In the genomic region with DNA sequence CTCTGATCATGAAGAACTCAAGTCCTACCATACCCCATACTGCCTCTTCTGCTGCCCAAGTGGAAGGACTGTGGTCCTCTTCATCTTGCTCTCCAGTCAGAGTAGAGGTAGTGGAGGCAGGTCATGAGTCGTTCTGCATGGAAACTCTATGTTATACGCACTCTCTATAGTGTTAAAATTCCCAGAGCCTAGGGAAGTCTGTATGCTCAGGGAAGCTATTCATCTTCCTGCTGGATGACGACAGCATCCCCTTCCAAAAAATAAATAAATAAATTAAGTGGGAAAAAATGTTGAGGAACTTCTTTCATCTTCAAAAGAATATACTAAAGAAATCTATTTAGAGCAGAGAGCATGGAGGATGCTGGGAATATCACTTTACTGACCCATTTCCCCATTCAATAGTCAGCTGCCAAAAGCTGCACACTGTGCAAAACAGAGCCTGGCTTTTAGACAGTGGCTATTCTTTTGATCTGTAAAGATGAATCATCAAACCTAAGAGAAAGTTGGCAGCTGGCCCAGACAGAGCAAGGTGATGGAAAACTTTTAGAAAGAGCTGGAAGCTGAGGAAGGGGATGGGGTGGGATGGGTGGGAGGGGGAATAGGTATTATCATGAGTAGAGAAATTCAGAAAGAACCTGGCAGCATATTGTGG, we compare ENCODE assay signal across 14 mouse cellular contexts.
DNase-seq lines count a peak whose midpoint lies in the region; ATAC-seq and TF ChIP-seq lines count a peak whose summit lies in the region.
"Had no signal": no experiment of that assay in that cellular context is flagged by ENCODE, and none has a peak within 500 bp of the region (broad histone marks: within the 10 kb centered on the region; RNA-seq: fewer than 3 reads in every experiment).

No protein-coding gene starts in this region.

- H3K4me2 ChIP-seq in forebrain, embryonic 14.5 days (ENCODE audit: low read length): no peak overlapping the region
- no peak overlapping the region for H3K4me2 ChIP-seq in forebrain, embryonic 11.5 days (ENCODE audit: low read depth, low read length, severe bottlenecking)
- no peak overlapping the region for H3K4me2 ChIP-seq in limb, embryonic 14.5 days (replicated peaks; ENCODE audit: low read depth, low read length, severe bottlenecking)
- H3K4me2 ChIP-seq: embryonic facial prominence, embryonic 15.5 days; intestine, embryonic 15.5 days had no signal

- WGBS in forebrain, embryonic 14.5 days: 78% methylated on average over 3 of the region's 3 CpGs
- WGBS in forebrain, embryonic 11.5 days: 88% methylated on average over 3 of the region's 3 CpGs
- 85% methylated on average over 3 of the region's 3 CpGs for WGBS in limb, embryonic 14.5 days
- WGBS in limb, embryonic 10.5 days: 92% methylated on average over 3 of the region's 3 CpGs

- H3K27me3 ChIP-seq in forebrain, embryonic 14.5 days (replicated peaks; ENCODE audit: control insufficient read depth, insufficient read depth, low read length): no peaks in the 10 kb centered on the region
- no peaks in the 10 kb centered on the region for H3K27me3 ChIP-seq in forebrain, embryonic 11.5 days (ENCODE audit: control insufficient read depth, insufficient read depth, low read length)
- no peaks in the 10 kb centered on the region for H3K27me3 ChIP-seq in limb, embryonic 14.5 days (ENCODE audit: control insufficient read depth, insufficient read depth, low read length)
- H3K27me3 ChIP-seq in limb, embryonic 10.5 days (ENCODE audit: low read depth, poor library complexity, severe bottlenecking): no peaks in the 10 kb centered on the region
- H3K27me3 ChIP-seq: embryonic facial prominence, embryonic 15.5 days; intestine, embryonic 15.5 days had no signal

- peaks cover 5% of the 10 kb centered on the region; the same call in 1 of the 2 replicates for H3K9me3 ChIP-seq in forebrain, embryonic 14.5 days (replicated peaks; ENCODE audit: control insufficient read depth, low read length)
- H3K9me3 ChIP-seq in forebrain, embryonic 11.5 days (ENCODE audit: control insufficient read depth, low read length): no peaks in the 10 kb centered on the region; the same call in 1 of the 2 replicates
- H3K9me3 ChIP-seq in limb, embryonic 14.5 days (ENCODE audit: control insufficient read depth, low read length): 0 out of 2 replicates have a peak, but pooled peaks cover under 1% of the 10 kb centered on the region
- no peaks in the 10 kb centered on the region for H3K9me3 ChIP-seq in limb, embryonic 10.5 days (replicated peaks)
- H3K9me3 ChIP-seq: embryonic facial prominence, embryonic 15.5 days; intestine, embryonic 15.5 days had no signal

- peaks cover 9% of the 10 kb centered on the region; the same call in 1 of the 2 replicates for H3K36me3 ChIP-seq in forebrain, embryonic 14.5 days (ENCODE audit: control insufficient read depth, insufficient read depth, low read length)
- no peaks in the 10 kb centered on the region for H3K36me3 ChIP-seq in forebrain, embryonic 11.5 days (ENCODE audit: control insufficient read depth, insufficient read depth, low read length)
- peaks cover 20% of the 10 kb centered on the region for H3K36me3 ChIP-seq in limb, embryonic 14.5 days (ENCODE audit: control insufficient read depth, insufficient read depth, low read length)
- peaks cover 97% of the 10 kb centered on the region for H3K36me3 ChIP-seq in limb, embryonic 10.5 days
- H3K36me3 ChIP-seq: intestine, embryonic 15.5 days had no signal

- peaks cover 7% of the 10 kb centered on the region for H3K4me1 ChIP-seq in forebrain, embryonic 14.5 days (ENCODE audit: control insufficient read depth, insufficient read depth, low read length)
- peaks cover 3% of the 10 kb centered on the region for H3K4me1 ChIP-seq in forebrain, embryonic 11.5 days (replicated peaks; ENCODE audit: control insufficient read depth, insufficient read depth, low read length)
- no peaks in the 10 kb centered on the region for H3K4me1 ChIP-seq in limb, embryonic 14.5 days (ENCODE audit: control insufficient read depth, insufficient read depth, low read length)
- no peaks in the 10 kb centered on the region for H3K4me1 ChIP-seq in limb, embryonic 10.5 days
- H3K4me1 ChIP-seq: embryonic facial prominence, embryonic 15.5 days had no signal

- H3K27ac ChIP-seq in forebrain, embryonic 14.5 days (ENCODE audit: low read depth, low read length): no peak overlapping the region
- H3K27ac ChIP-seq in forebrain, embryonic 11.5 days (ENCODE audit: low read depth, low read length): no peak overlapping the region
- H3K27ac ChIP-seq in limb, embryonic 14.5 days (replicated peaks; ENCODE audit: low read depth, low read length): no peak overlapping the region
- no peak overlapping the region for H3K27ac ChIP-seq in limb, embryonic 10.5 days
- H3K27ac ChIP-seq: embryonic facial prominence, embryonic 15.5 days; intestine, embryonic 15.5 days had no signal

- ATAC-seq in forebrain, embryonic 14.5 days: no peak
- ATAC-seq in forebrain, embryonic 11.5 days (replicated peaks; ENCODE audit: low FRiP score): no peak
- peak; percentile 19; the same call in 1 of the 2 replicates for ATAC-seq in limb, embryonic 14.5 days (ENCODE audit: low FRiP score, low read depth)
- ATAC-seq: intestine, embryonic 15.5 days; liver, postnatal 0 days had no signal

- TF ChIP-seq POLR2A in limb, embryonic 14.5 days (IDR thresholded peaks at IDR 0.05; ENCODE audit: borderline replicate concordance, extremely low read depth, insufficient read depth, insufficient read length): no peak

- intact Hi-C loops in heart, postnatal 10 days (cut with DNase I): no loop called here

- H3K9ac ChIP-seq in forebrain, embryonic 14.5 days (ENCODE audit: low read length): no peak overlapping the region
- no peak overlapping the region for H3K9ac ChIP-seq in forebrain, embryonic 11.5 days (ENCODE audit: low read length)
- no peak overlapping the region for H3K9ac ChIP-seq in limb, embryonic 14.5 days (ENCODE audit: low read depth, low read length, severe bottlenecking)
- H3K9ac ChIP-seq: embryonic facial prominence, embryonic 15.5 days; intestine, embryonic 15.5 days; liver, postnatal 0 days had no signal

- H3K4me3 ChIP-seq in forebrain, embryonic 14.5 days (ENCODE audit: low read depth, low read length): no peak overlapping the region
- H3K4me3 ChIP-seq in forebrain, embryonic 11.5 days (ENCODE audit: low read depth, low read length): no peak overlapping the region
- no peak overlapping the region for H3K4me3 ChIP-seq in limb, embryonic 14.5 days (replicated peaks; ENCODE audit: low read length)
- H3K4me3 ChIP-seq in limb, embryonic 10.5 days: no peak overlapping the region
- H3K4me3 ChIP-seq: embryonic facial prominence, embryonic 15.5 days; intestine, embryonic 15.5 days had no signal

- DNase-seq in forebrain, embryonic 14.5 days (ENCODE audit: low spot score): peak; percentile 48
- DNase-seq in forebrain, embryonic 11.5 days (ENCODE audit: low spot score): no peak
- peak; percentile 57 for DNase-seq in limb, embryonic 14.5 days (ENCODE audit: low spot score)
- DNase-seq in limb, embryonic 10.5 days (ENCODE audit: low spot score): no peak
- DNase-seq in 3T3-L1 (ENCODE audit: low read depth, low spot score): peak; percentile 76
- DNase-seq in brain, adult 2 months (ENCODE audit: low read depth, low spot score): peak; percentile 64
- no peak for DNase-seq in heart, postnatal 10 days
- DNase-seq in thymus, postnatal 14 days: no peak
- DNase-seq: B cell, adult 2 months; cerebellum, adult 9-11 months; heart, postnatal 14 days; liver, postnatal 0 days had no signal

Comparison
In these comparisons a context has a peak if more than half of its experiments do, and no peak if none do; other contexts are left out.
1. DNase-seq: peak in forebrain, embryonic 14.5 days (single experiment), limb, embryonic 14.5 days (single experiment), 3T3-L1 (single experiment) and brain, adult 2 months (single experiment); none in forebrain, embryonic 11.5 days (single experiment), limb, embryonic 10.5 days (single experiment), heart, postnatal 10 days (0 of 2) and thymus, postnatal 14 days (single experiment).